Mouse (Mus musculus) retina, adult 2 months (tissue): ENCODE measurements at regions not wholly inside any gene's neighbourhood (a gene's known extent, or its start where the extent isn't known, plus 50 kb on each side); places are given as distances from the start of the nearest gene placed in this dataset.
A peak's percentile ranks its signal among the peaks of the same experiment; 100 is the strongest.

Source experiments
- DNase-seq: peaks from one replicate; pipeline ENCODE4 v3.0.0-alpha.2; 2012; ENCODE audit warnings: low read depth, low spot score

GRCm38 (mm10) chr15:49043035-49043434 is 4841.7 kb upstream of the Gm7489 start:
- no peak for DNase-seq

GRCm38 (mm10) chr15:49065069-49065468 is 4819.6 kb upstream of the Gm7489 start:
- DNase-seq, result no peak

- peak; percentile 13 for DNase-seq
Observed at GRCm38 (mm10) chr15:49065875-49066274, 4818.8 kb upstream of the Gm7489 start.

GRCm38 (mm10) chr15:49066367-49066766 is 4818.3 kb upstream of the Gm7489 start:
- no peak for DNase-seq
